Mouse (Mus musculus): ENCODE measurements at regions not wholly inside any gene's neighbourhood (a gene's known extent, or its start where the extent isn't known, plus 50 kb on each side); places are given as distances from the start of the nearest gene placed in this dataset.

DNA sequence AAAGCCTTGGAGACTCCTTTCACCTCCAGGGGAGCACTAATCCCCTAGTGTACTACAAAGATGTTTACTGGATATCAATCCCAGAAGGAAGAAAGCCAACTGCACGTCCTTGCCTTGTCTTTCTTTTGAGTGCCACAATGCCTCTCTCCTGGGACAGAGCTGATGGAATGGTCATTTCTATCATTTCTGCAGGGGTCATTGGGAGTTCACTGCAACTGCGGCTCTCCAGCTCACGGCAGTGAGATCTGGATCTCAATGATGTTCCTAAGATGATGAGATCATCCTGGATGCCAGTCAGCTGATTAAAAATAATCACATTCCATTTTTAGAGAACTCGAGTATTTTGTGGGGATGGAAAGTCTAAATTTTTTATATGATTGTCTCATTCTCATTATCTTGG, 341.1 kb downstream of the Lpin1 start:
- TF ChIP-seq POLR2A (IDR thresholded peaks at IDR 0.05; ENCODE audit: control insufficient read depth, low read depth, low read length) (no peak), CTCF (IDR thresholded peaks at IDR 0.05; ENCODE audit: control insufficient read depth, insufficient read depth, insufficient replicate concordance, low read depth, low read length) (no peak)
